Mouse (Mus musculus) thymus, adult 2 months (tissue): ENCODE data around the gene Poglut1. TPM values are rescaled to one million over a fixed set of nuclear protein-coding genes. Genes with fewer than 3 reads are reported as not detected.

Experiments
- DNase-seq: peaks from one replicate; pipeline ENCODE4 v3.0.0; 2021
- H3K27ac ChIP-seq: fragments of 200-500 bp; 2 replicates; pipeline ENCODE4 v1.5.1; 2012; ENCODE audit warnings: low read length, control low read depth; ENCODE audit not compliant: control insufficient read depth, insufficient read depth
- H3K27me3 ChIP-seq: fragments of 200-500 bp; 2 replicates; pipeline ENCODE4 v1.6.1; 2012; ENCODE audit warnings: mild to moderate bottlenecking, low read length, moderate library complexity, mixed read lengths; ENCODE audit not compliant: control insufficient read depth, insufficient read depth
- H3K36me3 ChIP-seq: fragments of 200-500 bp; 2 replicates; pipeline ENCODE4 v1.6.1; 2012; ENCODE audit warnings: mild to moderate bottlenecking, low read length, moderate library complexity; ENCODE audit not compliant: control insufficient read depth, insufficient read depth
- H3K4me1 ChIP-seq: fragments of 200-500 bp; replicated peaks from 2 replicates; pipeline ENCODE4 v1.6.1; 2012; ENCODE audit warnings: low read length; ENCODE audit not compliant: control insufficient read depth, insufficient read depth
- H3K4me3 ChIP-seq: fragments of 200-500 bp; 2 replicates; pipeline ENCODE4 v1.5.1; 2012; ENCODE audit warnings: mild to moderate bottlenecking, low read length, control low read depth, moderate library complexity; ENCODE audit not compliant: control insufficient read depth, insufficient read depth
- CTCF ChIP-seq: fragments of 200-500 bp; IDR thresholded peaks from 2 replicates; pipeline ENCODE4 v1.5.1; 2012; ENCODE audit warnings: mild to moderate bottlenecking, control low read depth, low read length, moderate library complexity, borderline replicate concordance; ENCODE audit not compliant: control insufficient read depth, poor library complexity, insufficient read depth; ENCODE audit errors: extremely low read depth
- POLR2A ChIP-seq: fragments of 200-500 bp; IDR thresholded peaks from 2 replicates; pipeline ENCODE4 v1.6.1; 2012; ENCODE audit warnings: mild to moderate bottlenecking, low read length, control low read depth, moderate library complexity; ENCODE audit not compliant: control insufficient read depth, poor library complexity, insufficient read depth; ENCODE audit errors: extremely low read depth
- WGBS: fragments of 180-500 bp; shearing (Covaris S2); methylation state at CpG from one replicate; pipeline ENCODE4 v1.1.7; 2018; 5-methylcytosine and 5-hydroxymethylcytosine counted together
- polyA plus RNA-seq: library from polyadenylated mRNA; depleted of rRNA; stranded (reverse); fragments of >200 nt; gene quantifications from 2 replicates; pipeline ENCODE4 v1.2.3, GENCODE M21; 2012

The Poglut1 gene
- polyA plus RNA-seq, 1 experiment = 34.8 TPM

DNA sequence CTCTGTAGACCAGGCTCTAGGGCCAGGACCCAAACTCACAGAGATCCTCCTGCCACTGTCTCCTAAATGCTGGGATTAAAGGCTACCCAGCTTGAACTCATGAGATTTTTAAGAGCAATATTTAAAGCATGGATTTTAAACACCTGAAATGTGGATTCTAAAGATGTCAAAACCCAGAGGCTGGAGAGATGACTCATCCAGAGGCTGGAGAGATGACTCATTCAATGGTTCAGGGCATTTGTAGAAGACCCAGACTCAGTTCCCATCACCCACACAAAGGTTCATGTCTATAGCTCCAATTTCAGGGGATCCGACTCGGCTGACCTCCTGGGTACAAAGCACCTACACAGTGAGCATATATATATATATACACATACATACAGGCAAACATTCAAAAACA is 30.9 kb downstream of the Poglut1 start:
- WGBS = 97% methylated on average over 2 of the region's 2 CpGs
- Histone ChIP-seq H3K4me3 (no peak overlapping the region), H3K36me3 (peaks cover 25% of the 10 kb centered on the region), H3K4me1 (peaks cover 5% of the 10 kb centered on the region), H3K27ac (no peak overlapping the region), H3K27me3 (no peaks in the 10 kb centered on the region)
- DNase-seq = no peak
- no peak for TF ChIP-seq POLR2A
- no peak for TF ChIP-seq CTCF

DNA sequence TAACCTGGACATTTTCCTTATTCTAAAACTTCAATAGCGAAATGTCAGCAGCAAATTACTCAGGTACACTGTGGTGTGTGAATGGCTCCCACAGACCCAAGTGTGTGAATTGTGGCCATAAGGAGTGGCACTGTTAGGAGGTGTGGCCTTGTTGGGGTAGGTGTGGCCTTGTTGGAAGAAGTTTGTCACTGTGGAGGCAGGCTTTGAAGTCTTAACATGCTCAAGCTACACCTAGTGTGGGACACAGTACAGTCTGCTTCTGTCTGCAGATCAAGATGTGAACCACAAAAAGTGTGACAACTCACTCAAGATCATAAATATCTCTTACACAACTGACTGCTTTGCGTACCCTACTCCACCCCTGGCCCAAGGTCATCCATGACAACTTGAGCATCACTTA is 39.2 kb downstream of the Poglut1 start:
- TF ChIP-seq POLR2A = no peak
- no peak for TF ChIP-seq CTCF
- no peaks in the 10 kb centered on the region for H3K27me3 ChIP-seq
- no peak overlapping the region for H3K4me3 ChIP-seq
- H3K4me1 ChIP-seq = no peaks in the 10 kb centered on the region
- H3K36me3 ChIP-seq = peaks cover 24% of the 10 kb centered on the region
- no peak for DNase-seq
- 98% methylated on average over 2 of the region's 2 CpGs for WGBS
- H3K27ac ChIP-seq = no peak overlapping the region

DNA sequence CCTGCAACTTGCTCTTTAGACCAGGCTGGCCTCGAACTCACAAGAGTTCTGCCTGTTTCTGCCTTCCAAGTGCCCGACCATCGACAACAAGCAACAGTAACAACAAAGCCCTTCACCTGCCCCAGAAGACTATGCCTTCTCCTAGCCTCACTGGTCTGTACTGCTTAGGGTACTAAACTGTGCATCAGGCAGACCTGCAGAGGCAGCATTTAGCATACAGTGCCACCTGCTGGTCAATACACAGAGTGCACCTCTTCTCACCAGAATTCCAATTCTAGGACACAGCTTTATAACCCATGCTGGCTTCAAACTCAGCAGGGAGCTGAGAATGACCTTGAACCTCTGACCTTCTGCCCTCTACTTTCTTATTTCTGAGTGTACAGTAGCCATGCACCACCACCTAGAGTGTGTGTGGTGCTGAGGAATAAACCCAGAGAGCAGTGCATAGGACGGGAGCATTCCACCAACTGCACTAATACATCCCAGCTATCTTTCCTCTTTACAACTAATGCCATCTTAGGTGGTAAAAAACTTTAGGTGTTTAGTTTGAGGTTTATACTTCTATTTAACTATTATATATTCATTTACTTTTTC is 43.9 kb downstream of the Poglut1 start:
- H3K4me3 ChIP-seq = no peak overlapping the region
- DNase-seq = peak; percentile 42
- H3K27ac ChIP-seq = no peak overlapping the region
- peaks cover 7% of the 10 kb centered on the region for H3K36me3 ChIP-seq
- WGBS = 77% methylated on average over 4 of the region's 4 CpGs
- no peaks in the 10 kb centered on the region for H3K4me1 ChIP-seq
- no peaks in the 10 kb centered on the region for H3K27me3 ChIP-seq
- no peak for TF ChIP-seq CTCF
- no peak for TF ChIP-seq POLR2A

DNA sequence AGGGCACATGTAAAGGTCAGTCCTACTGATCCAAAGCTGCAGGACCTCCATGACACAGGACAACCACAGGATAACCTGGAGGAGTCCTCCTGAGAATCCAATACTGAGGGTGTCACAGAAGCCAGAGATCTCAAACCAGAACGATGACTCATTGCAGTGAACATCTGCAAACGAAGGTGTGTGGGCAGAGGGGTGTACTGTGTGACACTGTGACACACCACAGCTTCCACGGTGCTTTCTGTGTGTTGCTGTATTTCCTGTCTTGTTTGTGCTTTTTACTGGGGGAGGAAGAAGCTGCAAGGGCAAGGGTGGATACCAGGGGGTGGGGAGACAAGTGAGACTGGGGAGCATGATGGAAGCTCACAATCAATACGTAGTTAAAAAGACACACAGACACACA is 46.5 kb downstream of the Poglut1 start:
- Histone ChIP-seq H3K27ac (no peak overlapping the region), H3K27me3 (no peaks in the 10 kb centered on the region), H3K36me3 (peaks cover 7% of the 10 kb centered on the region), H3K4me3 (no peak overlapping the region), H3K4me1 (no peaks in the 10 kb centered on the region)
- no peak for TF ChIP-seq POLR2A
- no peak for TF ChIP-seq CTCF
- no peak for DNase-seq
- 70% methylated on average over 4 of the region's 4 CpGs for WGBS

DNA sequence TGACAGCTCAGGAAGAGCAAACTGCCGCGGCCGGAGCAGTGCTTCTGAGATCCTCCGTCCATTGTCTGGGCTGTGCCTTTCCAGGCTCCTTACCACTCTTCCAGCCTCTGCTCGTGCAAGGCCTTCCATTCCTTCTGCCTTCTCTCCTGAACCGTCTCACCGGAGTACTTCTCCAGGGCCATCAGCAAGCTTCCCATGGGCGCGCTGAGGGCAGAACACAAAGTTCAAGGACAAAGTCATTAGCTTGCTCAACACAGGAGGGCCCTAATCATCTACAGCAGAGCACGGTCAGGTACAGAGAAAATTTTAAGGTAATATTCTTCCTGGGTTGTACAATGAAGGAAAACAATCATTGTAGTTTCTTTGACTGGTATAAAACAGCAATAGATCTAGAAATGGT is 47.6 kb downstream of the Poglut1 start:
- no peaks in the 10 kb centered on the region for H3K4me1 ChIP-seq
- no peak overlapping the region for H3K27ac ChIP-seq
- H3K27me3 ChIP-seq = no peaks in the 10 kb centered on the region
- TF ChIP-seq POLR2A = no peak
- TF ChIP-seq CTCF = no peak
- WGBS = 98% methylated on average over 10 of the region's 10 CpGs
- no peak for DNase-seq
- H3K4me3 ChIP-seq = no peak overlapping the region
- peaks cover 13% of the 10 kb centered on the region for H3K36me3 ChIP-seq

DNA sequence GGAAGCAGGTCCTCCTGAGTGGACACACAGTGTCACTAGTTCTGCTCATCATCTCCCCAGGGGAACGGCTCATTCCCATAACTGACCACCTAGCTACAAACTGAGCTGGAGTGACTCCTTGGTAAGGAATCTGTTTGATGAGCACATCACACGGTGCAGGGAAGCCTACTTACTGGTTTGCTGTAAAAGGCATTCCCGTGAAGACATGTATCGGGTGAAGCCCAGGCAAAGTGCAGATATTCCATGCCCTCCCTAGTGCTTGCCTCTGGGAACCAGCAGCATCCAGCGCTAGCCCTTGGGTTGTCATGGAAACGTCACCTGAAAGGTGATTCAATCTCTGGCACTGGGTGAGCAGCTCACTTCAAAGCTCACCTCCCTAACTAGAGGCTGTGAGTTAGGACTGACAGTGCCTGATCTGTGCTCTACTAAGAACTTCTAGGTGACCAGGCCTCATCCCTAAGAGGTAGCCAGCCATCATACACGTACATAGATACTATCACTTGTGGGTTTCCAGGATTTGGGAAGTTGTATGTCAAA is 53.4 kb downstream of the Poglut1 start:
- no peak overlapping the region for H3K27ac ChIP-seq
- no peak for DNase-seq
- H3K4me1 ChIP-seq = no peaks in the 10 kb centered on the region
- no peak overlapping the region for H3K4me3 ChIP-seq
- 97% methylated on average over 7 of the region's 7 CpGs for WGBS
- H3K27me3 ChIP-seq = no peaks in the 10 kb centered on the region
- TF ChIP-seq POLR2A (no peak), CTCF (no peak)
- H3K36me3 ChIP-seq = peaks cover 10% of the 10 kb centered on the region

DNA sequence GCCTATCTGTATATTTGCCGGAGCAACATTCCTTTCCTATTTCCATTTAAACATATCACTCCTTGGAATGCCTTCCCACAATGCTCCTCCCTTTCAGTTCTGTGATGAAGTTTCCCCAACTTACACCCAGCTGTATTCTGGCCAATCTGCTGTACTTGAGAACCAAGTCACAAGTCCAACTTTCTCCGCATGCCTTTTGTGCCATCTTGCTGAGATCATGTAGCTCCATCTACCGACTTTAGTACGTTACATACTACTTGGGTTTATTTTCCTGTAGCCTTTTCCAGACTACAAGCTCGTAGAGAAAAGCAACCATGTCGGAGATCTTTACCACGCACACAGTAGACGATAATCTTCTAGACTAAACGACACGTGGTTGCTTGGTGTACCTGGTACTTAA is 56.2 kb downstream of the Poglut1 start:
- no peak overlapping the region for H3K27ac ChIP-seq
- no peak overlapping the region for H3K4me3 ChIP-seq
- DNase-seq = no peak
- peaks cover 10% of the 10 kb centered on the region; the same call in 1 of the 2 replicates for H3K36me3 ChIP-seq
- WGBS = 89% methylated on average over 10 of the region's 10 CpGs
- H3K4me1 ChIP-seq = no peaks in the 10 kb centered on the region
- no peaks in the 10 kb centered on the region for H3K27me3 ChIP-seq
- TF ChIP-seq CTCF (no peak), POLR2A (no peak)
